Mouse (Mus musculus): ENCODE measurements around the gene Stub1.

DNA sequence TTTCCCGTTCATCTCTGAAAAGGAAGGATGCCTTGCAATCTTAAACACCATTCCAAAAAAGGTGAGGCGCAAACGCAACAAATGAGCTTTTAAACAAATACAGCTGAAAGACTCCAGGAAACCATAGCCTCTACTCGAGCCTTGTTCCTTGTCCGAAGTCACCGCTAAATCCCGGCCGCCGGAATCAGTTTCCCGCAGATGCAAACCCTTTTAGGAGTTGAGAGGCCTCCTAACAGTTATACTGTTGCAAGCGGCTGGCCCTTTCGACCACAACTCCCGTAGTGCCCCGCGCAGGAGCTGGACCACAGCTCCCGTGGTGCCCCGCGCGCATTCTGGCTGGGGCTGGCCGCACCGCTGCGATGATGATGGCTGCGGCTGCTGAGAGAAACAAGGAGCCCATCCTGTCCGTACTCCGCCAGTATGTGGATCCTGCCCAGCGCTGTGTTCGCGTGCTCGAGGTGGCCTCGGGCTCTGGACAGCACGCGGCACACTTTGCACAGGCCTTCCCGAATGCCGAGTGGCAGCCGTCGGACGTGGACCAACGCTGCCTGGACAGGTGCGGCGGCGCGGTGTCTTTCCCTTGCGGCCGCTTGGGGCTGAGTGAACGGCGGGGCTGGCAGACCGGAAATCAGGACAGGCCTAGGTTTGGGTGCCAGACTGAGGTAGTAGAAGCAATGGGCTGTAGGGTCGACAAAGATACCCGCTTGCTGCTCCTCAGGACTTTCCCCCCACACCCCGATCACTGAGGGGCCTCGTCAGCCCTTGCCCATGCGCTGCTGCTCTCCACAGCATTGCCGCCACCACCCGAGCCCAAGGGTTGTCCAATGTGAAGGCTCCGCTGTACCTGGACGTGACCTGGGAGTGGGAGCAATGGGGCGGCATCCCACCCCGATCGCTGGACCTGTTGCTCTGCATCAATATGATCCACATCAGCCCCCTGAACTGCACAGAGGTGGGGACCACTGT is 42.2 kb upstream of the Stub1 start:
- TF ChIP-seq POLR2A (IDR thresholded peaks at IDR 0.05; ENCODE audit: extremely low read depth, insufficient read depth, low read length) (peak; percentile 88), CTCF (IDR thresholded peaks at IDR 0.05; ENCODE audit: low read depth, low read length) (no peak; the same call in 1 of the 2 replicates)
